Mouse (Mus musculus) CD8-positive naive resting alpha-beta T cell, adult 2 months (primary cell): ENCODE data around the gene Mkln1.

Experiments
- DNase-seq, 2 experiments: peaks; one replicate each; pipeline ENCODE4 v3.0.0; 2022; ENCODE audit warnings: low read depth in 2 of 2, low spot score in 2 of 2

The Mkln1 gene

DNA sequence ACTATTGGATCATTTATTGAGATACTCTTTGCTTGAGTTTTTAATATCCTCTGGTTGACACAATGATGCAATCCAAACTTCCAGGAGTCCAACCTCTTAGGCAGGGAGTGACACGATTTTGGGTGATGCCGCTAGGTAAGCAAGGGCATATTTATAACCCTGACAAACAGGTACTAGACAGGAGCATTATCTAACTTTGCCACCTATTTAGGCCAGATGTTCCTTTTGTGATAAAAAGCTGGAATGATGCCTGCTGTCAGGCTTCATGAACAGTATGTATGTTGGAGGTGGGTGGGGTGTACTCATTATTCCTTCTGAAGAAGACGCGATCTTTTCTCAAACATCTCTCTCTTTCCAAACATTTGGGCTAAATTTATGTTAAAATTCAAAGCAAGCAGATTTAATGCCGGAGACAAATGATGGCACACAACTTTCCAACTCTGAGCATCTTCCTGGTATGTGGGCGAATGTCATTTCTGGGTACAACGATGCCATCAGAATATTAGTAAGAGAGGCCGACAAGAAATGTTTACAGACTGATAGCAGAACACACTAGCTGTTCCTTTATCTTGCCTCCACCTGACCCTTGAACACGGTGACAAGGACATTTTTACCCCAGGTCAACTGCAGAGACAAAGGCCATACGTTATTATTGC is 632 bp upstream of the Mkln1 start:
- no peak for DNase-seq

DNA sequence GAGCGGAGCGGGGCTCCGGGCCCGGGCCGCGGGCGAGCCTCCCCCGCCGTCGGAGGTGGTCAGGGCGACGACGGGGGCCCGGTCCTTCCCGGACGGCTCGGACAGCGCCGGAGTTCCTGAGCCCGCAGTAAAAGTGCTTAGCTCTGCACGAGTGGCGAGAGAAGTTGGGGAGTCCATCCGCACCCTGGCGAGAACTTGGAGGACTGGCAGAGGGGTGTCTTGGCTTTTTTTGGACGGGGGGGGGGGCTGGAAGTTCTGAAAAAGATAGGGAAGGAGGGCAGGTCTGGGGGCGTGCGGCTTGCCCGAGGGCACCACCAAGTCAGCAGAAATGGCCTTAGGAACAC is 643 bp downstream of the Mkln1 start:
- DNase-seq: no peak

DNA sequence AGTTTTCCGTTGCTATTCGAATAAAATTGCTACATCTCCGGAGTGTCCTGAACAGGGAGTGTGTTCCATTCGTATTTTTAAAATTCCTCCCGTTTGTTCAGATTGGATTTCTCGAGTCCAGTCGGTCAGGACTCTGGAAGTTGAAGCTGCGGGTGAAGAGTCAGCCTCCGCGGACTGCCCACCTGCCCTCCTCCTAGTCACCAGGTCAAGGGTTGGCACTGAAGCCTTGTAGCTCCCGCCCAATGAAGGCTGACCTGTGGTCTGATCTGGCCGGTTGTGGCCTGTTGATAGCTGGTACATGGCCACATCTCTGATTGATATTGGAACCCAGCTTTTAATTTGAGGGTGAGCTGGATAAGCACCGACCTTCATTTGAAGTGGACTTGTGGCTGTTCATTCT is 1.0 kb downstream of the Mkln1 start:
- DNase-seq: no peak

- DNase-seq: no peak
Observed at GRCm38 (mm10) chr6:31411017-31411416, 12.5 kb downstream of the Mkln1 start.

DNA sequence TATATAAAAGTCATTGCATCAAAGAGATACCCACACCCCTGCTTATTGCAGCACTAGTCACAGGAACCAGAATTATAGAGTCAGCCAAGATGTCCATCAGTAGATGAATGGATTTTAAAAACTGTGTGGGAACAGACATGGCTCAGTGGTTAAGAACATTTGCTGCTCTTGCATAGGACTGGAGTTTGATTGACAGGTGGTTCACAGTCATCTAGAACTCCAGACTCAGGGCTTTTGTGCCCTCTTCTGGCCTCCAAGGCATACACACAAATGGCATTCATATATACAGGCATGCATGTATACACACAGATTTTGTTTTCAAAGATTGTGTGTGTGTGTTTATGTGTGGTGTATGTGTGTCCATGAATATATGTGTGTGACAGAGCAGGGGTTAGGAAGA is 14.0 kb downstream of the Mkln1 start:
- DNase-seq: peak in 1 of 2 experiments; percentile 5

DNA sequence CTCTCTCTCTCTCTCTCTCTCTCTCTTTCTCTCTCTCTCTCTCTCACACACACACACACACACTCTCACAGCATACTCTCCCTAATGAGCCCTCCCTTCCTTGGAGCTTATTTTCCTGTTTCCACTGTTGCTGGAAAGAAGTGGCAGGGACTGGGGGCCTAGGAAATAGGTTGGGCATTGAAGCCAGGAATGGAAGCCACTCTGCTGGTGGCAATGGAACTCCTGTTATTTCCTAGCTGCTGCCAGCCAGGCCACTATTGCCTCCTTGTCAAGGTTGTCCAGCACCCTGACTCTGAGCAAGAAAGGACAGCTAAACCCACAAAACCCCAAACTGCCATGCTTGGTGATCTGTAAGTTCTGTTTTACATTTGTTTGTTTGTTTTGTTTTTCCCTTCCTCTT is 15.0 kb downstream of the Mkln1 start:
- DNase-seq: no peak

DNA sequence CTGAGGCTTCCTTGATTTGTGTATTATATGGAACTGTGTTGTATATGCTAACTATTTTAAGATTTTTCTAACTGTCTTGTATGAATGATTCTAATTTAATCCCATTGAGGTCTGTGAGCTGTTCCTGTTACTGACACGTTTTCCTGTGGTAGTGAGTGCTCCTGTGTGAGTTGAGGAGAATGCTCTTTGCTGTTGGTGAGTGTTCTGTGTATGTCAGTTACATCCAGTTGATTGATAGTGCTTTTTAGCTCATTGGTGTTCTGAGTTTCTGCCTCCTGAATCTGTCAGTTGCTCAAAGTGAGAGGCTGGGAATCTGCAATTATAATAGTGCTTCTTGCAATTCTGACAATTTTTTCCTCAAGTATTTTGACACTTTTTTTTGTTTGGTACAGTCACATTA is 15.8 kb downstream of the Mkln1 start:
- DNase-seq: no peak

DNA sequence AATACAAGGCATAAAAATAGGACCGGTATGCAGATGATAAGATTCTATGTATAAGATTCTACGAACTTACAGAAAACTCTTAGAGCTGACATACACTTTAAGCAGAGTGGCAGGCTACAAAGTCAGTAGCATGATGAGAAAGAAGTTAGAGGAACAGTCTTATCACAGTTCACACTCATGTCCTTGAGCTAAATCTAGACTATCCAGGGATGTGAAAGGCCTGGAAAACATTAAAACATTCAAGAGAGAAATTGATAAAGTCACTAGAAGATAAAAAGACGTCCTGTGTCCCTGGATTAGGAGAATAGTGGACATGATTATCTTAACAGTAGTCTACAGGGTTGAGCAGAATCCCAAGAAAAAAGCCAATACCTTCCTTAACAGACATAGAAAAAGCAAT is 26.9 kb downstream of the Mkln1 start:
- DNase-seq: no peak

DNA sequence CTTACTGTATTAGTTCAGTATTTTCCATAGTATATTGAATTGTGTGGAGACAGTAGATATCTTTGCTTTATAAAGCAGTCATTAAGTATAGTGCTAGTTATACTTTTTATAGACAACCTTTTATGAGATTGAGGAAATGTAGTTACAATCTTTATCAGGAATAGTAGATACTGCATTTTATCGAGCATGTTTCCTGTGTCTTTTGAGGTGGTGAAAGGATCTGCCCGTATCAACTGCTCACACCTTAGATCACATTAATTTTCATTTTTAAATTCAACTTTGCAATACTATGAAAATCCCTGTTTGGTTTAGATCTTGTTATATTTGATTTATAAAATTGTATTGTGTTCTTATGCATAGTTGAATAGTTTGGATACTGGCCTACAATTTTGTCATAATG is 38.7 kb downstream of the Mkln1 start:
- DNase-seq: no peak

DNA sequence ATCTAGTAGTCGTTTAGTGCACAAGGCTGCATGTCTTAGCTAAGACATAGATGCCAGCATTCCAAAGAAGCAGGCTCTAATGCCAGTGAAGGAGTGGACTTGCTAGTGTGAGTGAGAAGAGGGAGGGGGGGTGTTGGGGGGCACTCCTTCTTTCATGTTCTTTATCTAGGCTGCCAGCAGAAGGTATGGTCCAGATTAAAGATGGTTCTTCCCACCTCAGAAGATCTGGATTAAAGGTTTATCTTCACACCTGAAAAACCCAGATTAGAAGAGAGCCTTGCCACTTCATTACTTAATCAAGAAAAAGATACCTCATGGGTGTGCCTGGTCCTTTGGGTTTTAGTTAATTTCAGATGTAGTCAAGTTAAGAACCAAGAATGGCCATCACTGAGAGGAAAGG is 46.7 kb downstream of the Mkln1 start:
- DNase-seq: no peak

GRCm38 (mm10) chr6:31453735-31454134 is 55.2 kb downstream of the Mkln1 start:
- peak in 1 of 2 experiments; percentile 4 for DNase-seq

DNA sequence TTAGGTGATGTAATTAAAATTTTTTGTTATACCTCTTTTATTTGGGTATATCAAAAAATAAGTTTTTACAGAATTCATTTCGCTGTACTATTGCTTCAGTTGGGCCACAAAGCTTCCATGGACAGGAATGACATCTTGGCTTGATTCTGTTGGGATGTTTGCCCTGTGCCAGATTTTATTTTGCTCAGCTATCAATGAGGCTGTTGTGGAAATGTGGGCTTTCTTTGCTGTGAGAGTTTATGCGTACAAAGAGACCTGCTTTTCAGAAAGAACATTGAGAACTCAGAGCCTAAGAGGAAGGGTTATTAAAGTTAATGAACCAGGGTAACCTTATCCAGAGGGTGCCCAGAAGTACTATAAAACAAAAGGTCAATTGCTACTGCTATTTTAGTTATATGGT is 56.8 kb downstream of the Mkln1 start:
- no peak for DNase-seq

GRCm38 (mm10) chr6:31456988-31457387 is 58.5 kb downstream of the Mkln1 start:
- no peak for DNase-seq

DNA sequence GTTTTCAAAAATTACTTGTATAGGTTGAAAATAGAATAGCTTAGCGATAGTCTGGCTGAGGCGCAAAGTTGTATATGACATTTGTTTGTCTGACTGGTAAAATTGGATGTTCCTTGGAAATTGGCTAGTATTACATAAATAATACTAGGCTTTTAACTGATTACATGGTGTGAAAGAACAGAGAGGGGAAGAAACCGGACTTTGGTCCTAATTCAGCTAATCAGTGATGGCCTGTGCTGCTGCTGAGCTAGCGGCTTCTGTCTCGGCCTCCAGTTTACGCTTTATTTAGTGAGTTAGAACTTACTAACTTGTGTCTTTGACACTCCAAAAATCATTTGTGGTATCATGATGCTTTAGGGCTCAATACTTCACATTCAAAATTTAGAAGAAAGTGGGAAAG is 70.9 kb downstream of the Mkln1 start:
- no peak for DNase-seq

- DNase-seq: no peak
Observed at GRCm38 (mm10) chr6:31478221-31478620, 79.7 kb downstream of the Mkln1 start.

DNA sequence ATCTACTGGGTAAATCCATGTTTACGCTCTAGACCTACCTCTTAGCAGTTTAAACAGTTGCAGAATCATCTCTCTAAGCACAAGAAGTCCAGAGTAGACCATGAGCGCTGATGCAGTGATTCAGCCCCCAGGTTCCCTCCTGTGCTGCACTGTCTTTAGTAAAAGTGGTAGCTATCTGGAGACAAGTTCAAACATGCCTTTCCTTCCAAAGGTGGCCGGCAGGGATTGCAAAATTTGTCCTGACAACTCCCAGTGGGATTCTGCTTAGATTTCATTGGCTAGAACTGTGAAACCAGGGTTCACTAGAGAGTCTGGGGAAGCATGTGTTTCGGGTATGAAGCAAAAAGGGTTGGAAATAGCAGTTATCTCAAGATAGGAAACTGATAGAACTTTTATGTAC is 81.5 kb downstream of the Mkln1 start:
- DNase-seq: no peak

GRCm38 (mm10) chr6:31486601-31487000 is 88.1 kb downstream of the Mkln1 start:
- no peak for DNase-seq

- no peak for DNase-seq
Observed at GRCm38 (mm10) chr6:31489950-31490349, 91.4 kb downstream of the Mkln1 start.

GRCm38 (mm10) chr6:31495122-31495731 is 96.7 kb downstream of the Mkln1 start:
- DNase-seq: no peak

DNA sequence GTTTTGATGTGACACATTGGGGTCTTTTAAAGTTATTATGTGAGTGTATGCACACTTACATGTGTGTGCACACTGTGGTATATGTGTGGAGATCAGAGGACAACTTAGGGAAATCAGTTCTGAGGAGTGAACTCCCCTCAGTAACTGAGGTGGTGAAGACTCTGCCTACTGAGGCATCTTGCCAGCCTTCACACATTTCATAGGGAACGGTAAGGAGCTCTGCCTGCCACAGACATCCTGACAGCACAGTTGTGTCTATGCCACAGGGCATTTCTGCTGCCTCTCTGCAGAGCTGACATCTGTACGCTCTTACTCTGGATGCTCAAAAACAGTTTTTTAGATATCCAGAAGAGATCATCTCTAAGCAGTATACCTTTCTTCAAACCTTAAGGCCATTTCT is 97.7 kb downstream of the Mkln1 start:
- no peak for DNase-seq

GRCm38 (mm10) chr6:31499836-31500235 is 101.3 kb downstream of the Mkln1 start:
- no peak for DNase-seq

GRCm38 (mm10) chr6:31500260-31500659 is 101.7 kb downstream of the Mkln1 start:
- DNase-seq: no peak

DNA sequence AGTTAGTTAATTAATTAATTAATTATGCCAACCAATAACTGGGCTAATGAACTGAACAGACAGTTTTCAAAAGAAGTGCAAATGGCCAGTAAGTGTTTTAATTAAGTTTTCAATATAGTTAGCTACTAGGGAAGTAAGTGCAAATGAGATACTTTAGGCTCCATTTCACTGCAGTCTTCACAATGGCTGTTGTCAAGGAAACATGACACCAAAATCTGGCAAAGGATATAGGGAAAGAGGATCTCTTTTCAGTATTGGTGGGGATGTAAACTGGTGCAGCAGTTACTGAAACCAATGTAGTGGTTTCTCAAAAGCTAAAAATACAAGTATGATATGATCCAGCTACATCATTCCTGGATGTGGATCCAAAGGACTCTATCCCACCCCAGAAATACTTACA is 102.2 kb downstream of the Mkln1 start:
- no peak for DNase-seq
